Mouse (Mus musculus) adipocyte (in vitro differentiated cells): ENCODE results near the gene Majin.

Experiments used
- DNase-seq: peaks from one replicate; pipeline ENCODE4 v3.0.0-alpha.2; 2016; ENCODE audit warnings: low spot score

Gene Majin

DNA sequence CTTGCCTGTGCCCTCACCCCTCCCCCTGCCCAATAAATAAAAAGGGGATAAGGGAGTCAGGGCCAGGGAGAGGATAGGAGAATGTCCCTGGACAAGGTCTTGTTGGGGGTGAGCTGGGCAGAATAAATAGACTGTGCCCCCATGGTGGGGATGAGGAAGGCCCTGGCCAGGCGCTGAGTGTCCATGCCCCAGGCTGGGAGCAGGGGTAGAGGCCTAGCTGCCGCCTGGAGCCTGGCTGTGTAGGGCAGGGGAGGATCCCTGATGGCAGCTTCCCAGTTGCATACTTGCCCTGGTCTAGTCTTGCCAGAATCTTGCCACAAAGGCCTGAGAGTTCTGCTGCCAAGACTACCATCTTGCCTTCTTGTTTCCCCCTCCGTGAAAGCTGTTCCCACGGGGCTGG lies 43.7 kb downstream of the Majin start:
- DNase-seq = no peak

GRCm38 (mm10) chr19:6230411-6230810 lies 46.2 kb downstream of the Majin start:
- no peak for DNase-seq

DNA sequence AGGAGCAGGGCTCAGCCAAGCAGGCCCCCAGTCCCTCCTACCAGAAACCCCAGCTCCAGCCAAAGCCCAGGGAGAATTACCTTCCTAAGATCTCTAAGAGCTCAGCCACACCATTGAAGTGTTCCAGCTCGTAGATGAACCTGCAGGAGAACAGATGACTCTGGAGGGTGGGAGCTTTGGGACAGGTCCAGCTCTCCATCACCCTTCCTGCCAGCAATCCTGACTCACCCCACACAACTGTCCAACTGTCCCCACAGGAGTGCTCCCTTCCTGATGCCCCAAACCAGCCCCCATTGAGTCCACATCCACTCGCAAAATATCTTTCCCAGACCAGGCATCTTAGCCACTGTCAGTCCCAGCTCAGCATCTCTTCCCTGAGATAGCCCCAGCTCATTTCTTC lies 46.8 kb downstream of the Majin start:
- DNase-seq = no peak

- no peak for DNase-seq
Measured at GRCm38 (mm10) chr19:6233647-6234046, 49.5 kb downstream of the Majin start.

DNA sequence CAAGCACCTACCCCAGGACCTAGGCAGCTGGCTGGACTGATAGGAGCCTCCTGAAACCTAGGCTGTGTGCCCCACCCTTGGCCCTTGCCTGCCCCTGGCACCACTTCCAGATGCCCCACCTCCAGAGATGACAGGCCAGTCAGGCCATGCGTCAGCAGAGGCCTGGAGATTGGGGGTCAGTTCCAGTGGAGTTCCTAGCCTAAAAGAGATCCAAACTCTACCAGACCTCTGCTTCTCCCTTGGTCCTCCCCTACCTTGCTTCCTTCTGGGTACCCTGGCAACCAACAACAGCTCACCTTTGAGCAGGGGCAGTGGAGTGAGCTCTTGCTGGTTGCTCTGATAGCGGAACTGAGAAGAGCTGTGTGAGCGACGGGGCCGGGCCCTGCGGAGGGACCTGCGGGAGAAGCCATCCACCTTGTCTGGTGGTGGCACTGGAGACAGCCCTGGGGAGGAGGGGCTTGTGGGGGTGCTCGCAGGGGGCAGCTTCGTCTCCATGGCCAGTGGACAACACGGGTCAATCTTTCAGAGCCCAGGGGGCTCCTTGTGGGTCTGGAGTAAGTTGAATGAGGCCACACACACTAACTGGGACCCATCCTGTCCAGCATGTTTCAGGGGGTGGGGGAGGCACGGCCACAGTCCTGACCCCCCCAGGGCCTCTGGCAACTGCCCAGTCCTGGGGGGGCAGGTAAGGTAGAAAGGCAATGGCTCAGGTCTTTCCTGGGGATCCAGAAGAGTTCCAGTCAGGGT lies 50.3 kb downstream of the Majin start:
- DNase-seq = no peak

- peak; percentile 94 for DNase-seq
Measured at GRCm38 (mm10) chr19:6235084-6236052, 51.2 kb downstream of the Majin start, which contains the start of gene Ppp2r5b. Gene Ppp2r5b (minus strand): TSS chr19:6235872.

- peak; percentile 98 for DNase-seq
Measured at GRCm38 (mm10) chr19:6236053-6236441, 51.9 kb downstream of the Majin start.

- DNase-seq = no peak
Measured at GRCm38 (mm10) chr19:6236842-6237241, 52.7 kb downstream of the Majin start.

- DNase-seq = no peak
Measured at GRCm38 (mm10) chr19:6238740-6239139, 54.6 kb downstream of the Majin start.

DNA sequence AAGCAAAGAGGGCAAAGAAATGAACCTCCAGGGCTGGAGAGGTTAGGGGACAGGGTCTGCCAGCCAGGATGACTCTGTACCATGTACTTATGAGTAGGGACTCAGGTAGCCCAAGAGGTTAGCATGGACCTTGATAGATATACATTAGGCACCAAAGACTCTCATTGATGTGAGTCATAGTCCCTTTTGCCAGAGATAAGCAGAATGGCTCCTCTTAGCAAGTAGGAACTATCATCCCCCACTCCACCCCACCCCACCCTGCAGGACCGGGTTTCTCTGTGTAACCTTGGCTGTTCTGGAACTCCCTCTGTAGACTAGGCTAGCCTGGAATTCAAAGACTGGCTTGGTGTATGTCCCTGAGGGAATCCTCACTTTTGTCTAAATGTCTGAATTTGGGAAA lies 55.9 kb downstream of the Majin start:
- DNase-seq = no peak

- no peak for DNase-seq
Measured at GRCm38 (mm10) chr19:6240725-6241124, 56.5 kb downstream of the Majin start.

GRCm38 (mm10) chr19:6241274-6242107 lies 57.3 kb downstream of the Majin start, which contains the start of gene Atg2a:
Gene Atg2a (plus strand): TSS chr19:6241668.
- peak; percentile 100 for DNase-seq

- peak; percentile 82 for DNase-seq
Measured at GRCm38 (mm10) chr19:6242281-6242680, 58.1 kb downstream of the Majin start.

GRCm38 (mm10) chr19:6243226-6243625 lies 59.0 kb downstream of the Majin start:
- DNase-seq = no peak

DNA sequence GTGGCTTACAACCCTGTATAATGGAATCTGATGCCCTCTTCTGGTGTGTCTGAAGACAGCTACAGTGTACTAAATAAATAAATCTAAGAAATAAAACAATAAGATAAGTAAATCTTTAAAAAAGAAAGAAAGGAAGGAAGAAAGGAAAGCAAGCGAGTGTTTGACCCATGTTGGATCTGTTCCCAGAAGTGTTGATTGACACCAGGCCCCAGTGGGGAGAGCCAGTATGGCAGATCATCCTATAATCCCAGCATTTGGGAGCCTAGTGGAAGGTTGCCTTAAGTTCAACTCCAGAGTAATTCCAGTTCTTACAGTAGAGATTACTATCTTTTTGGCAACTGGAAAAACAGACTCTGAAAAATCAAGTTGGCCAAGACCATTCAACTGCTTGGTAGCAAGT lies 61.6 kb downstream of the Majin start:
- DNase-seq = peak; percentile 79

- DNase-seq = no peak
Measured at GRCm38 (mm10) chr19:6247526-6248300, 63.5 kb downstream of the Majin start.

DNA sequence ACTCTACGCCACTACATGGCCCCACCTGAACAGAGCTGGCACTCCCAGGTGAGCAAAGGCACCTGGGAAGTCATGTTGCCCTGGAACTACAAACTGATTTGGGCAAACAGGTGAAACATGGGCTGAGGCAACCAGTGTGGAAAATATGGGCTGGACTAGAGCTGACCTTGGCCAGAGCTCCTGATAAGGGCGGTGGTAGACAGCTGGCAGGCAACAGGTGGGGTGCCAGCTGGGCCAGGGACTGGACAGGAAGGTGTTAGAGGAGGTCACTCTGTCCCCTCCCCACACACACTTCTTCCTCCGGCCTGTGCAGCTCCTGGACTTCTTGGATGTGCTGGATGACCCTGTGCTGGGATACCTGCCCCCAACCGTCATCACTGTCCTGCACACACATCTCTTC lies 68.8 kb downstream of the Majin start:
- DNase-seq = no peak

GRCm38 (mm10) chr19:6260428-6260827 lies 76.2 kb downstream of the Majin start:
- DNase-seq = no peak

GRCm38 (mm10) chr19:6260946-6261345 lies 76.8 kb downstream of the Majin start:
- DNase-seq = no peak

DNA sequence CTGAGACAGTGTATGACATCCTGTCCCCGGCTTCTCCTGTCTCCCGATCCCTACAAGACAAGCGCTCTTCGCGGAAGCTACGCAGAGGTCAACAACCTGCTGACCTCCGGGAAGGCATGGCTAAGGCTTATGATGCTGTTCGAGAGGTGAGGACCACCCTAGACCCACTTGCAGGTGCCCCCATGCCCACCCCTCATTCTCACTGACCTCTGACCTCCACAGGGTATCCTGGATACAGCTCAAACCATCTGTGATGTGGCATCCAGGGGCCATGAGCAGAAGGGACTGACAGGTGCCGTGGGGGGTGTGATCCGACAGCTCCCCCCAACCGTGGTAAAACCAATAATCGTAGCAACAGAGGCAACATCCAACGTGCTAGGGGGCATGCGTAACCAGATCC lies 77.2 kb downstream of the Majin start:
- no peak for DNase-seq

DNA sequence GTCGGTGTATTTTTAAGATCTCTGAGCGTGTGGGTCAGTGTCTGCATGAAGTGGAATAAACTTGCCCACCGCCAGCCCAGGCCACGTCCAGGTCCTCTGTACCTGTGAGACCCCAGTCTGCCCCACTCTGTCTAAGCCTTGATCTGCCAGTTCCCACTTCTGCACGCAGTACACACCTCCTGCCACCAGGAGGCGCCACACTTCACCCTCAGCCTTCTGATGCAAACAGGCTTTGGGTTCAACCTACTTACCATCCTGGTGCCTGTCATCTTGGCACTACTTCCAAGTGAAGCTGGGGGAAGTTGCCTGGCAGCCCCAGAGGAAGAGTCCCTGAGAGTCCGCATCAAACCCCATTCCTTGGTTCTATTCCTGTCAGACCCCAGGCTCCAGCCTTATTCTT lies 78.0 kb downstream of the Majin start:
- DNase-seq = peak; percentile 77
